Mouse (Mus musculus) monocyte, adult 5-6 weeks (primary cell): ENCODE measurements around the gene Glis3. TPM values are rescaled to one million over a fixed set of nuclear protein-coding genes. Genes with fewer than 3 reads are reported as not detected.

Experiments
- ATAC-seq: fragments of 153-309, 156-312 bp; replicated peaks from 2 replicates; pipeline ENCODE4 v1.8.0; 2017; ENCODE audit warnings: mild to moderate bottlenecking; ENCODE audit not compliant: low TSS enrichment, insufficient number of reproducible peaks, severe bottlenecking, poor library complexity, low FRiP score
- total RNA-seq: library from RNA; stranded (forward); fragments of 200-1000, 200-491, 200-594 nt; gene quantifications from 3 replicates; pipeline ENCODE4 v1.2.3, GENCODE M21; 2017

Glis3 gene
- total RNA-seq, 1 experiment from 2014 or later, result 1.6 TPM

- no peak for ATAC-seq
Measured at GRCm38 (mm10) chr19:28375746-28376145, 304.1 kb downstream of the Glis3 start.

- no peak for ATAC-seq
Measured at GRCm38 (mm10) chr19:28374524-28374923, 305.4 kb downstream of the Glis3 start.

GRCm38 (mm10) chr19:28368215-28368614, 311.7 kb downstream of the Glis3 start:
- ATAC-seq, result no peak

GRCm38 (mm10) chr19:28367274-28367673, 312.6 kb downstream of the Glis3 start:
- ATAC-seq, result no peak

GRCm38 (mm10) chr19:28366766-28367165, 313.1 kb downstream of the Glis3 start:
- ATAC-seq, result no peak

GRCm38 (mm10) chr19:28365897-28366296, 314.0 kb downstream of the Glis3 start:
- ATAC-seq, result no peak

- no peak for ATAC-seq
Measured at GRCm38 (mm10) chr19:28360884-28361283, 319.0 kb downstream of the Glis3 start.

GRCm38 (mm10) chr19:28357595-28357994, 322.3 kb downstream of the Glis3 start:
- no peak for ATAC-seq

- no peak for ATAC-seq
Measured at GRCm38 (mm10) chr19:28351068-28352066, 328.5 kb downstream of the Glis3 start.

GRCm38 (mm10) chr19:28347080-28347825, 332.6 kb downstream of the Glis3 start:
- ATAC-seq, result no peak

GRCm38 (mm10) chr19:28343640-28344039, 336.2 kb downstream of the Glis3 start:
- no peak for ATAC-seq

- ATAC-seq, result no peak
Measured at GRCm38 (mm10) chr19:28337574-28337973, 342.3 kb downstream of the Glis3 start.

- no peak for ATAC-seq
Measured at GRCm38 (mm10) chr19:28336651-28337510, 343.0 kb downstream of the Glis3 start.

- no peak for ATAC-seq
Measured at GRCm38 (mm10) chr19:28335890-28336289, 344.0 kb downstream of the Glis3 start.

- no peak for ATAC-seq
Measured at GRCm38 (mm10) chr19:28333007-28333766, 346.7 kb downstream of the Glis3 start.

GRCm38 (mm10) chr19:28328444-28329110, 351.3 kb downstream of the Glis3 start:
- no peak for ATAC-seq

- ATAC-seq, result no peak
Measured at GRCm38 (mm10) chr19:28327536-28327935, 352.3 kb downstream of the Glis3 start.

- ATAC-seq, result no peak
Measured at GRCm38 (mm10) chr19:28306036-28306435, 373.8 kb downstream of the Glis3 start.
